Mouse (Mus musculus) neural tube, embryonic 11.5 days (tissue): ENCODE data around the gene Brsk1. TPM values are rescaled to one million over a fixed set of nuclear protein-coding genes. Genes with fewer than 3 reads are reported as not detected.

Experiments used
- ATAC-seq: fragments of 200-750 bp; cut with Nextera tagmentation; 2 replicates; pipeline ENCODE4 v1.8.0; 2017; ENCODE audit warnings: moderate number of reproducible peaks, mild to moderate bottlenecking, moderate TSS enrichment, moderate library complexity; ENCODE audit not compliant: insufficient read depth, low FRiP score, low TSS enrichment
- DNase-seq: peaks from one replicate; pipeline ENCODE4 v3.0.0-alpha.2; 2015; ENCODE audit warnings: low spot score
- H3K27ac ChIP-seq: fragments of 300-500 bp; sonication (generic); 2 replicates; pipeline ENCODE4 v1.5.1; 2014; ENCODE audit warnings: low read depth, mild to moderate bottlenecking, low read length
- H3K27me3 ChIP-seq: fragments of 300-500 bp; sonication (generic); 2 replicates; pipeline ENCODE4 v1.6.1; 2014; ENCODE audit warnings: mild to moderate bottlenecking, low read length, mixed read lengths; ENCODE audit not compliant: control insufficient read depth, insufficient read depth
- H3K36me3 ChIP-seq: fragments of 300-500 bp; sonication (generic); 2 replicates; pipeline ENCODE4 v1.6.1; 2014; ENCODE audit warnings: mild to moderate bottlenecking, low read length, moderate library complexity, mixed read lengths; ENCODE audit not compliant: control insufficient read depth, insufficient read depth
- H3K4me1 ChIP-seq: fragments of 300-500 bp; sonication (generic); 2 replicates; pipeline ENCODE4 v1.6.1; 2014; ENCODE audit warnings: low read length, mixed read lengths; ENCODE audit not compliant: control insufficient read depth, insufficient read depth
- H3K4me2 ChIP-seq: fragments of 300-500 bp; sonication (generic); 2 replicates; pipeline ENCODE4 v1.6.1; 2014; ENCODE audit warnings: low read depth, mild to moderate bottlenecking, moderate library complexity
- H3K4me3 ChIP-seq: fragments of 300-500 bp; sonication (generic); 2 replicates; pipeline ENCODE4 v1.5.1; 2014; ENCODE audit warnings: low read depth, low read length
- H3K9ac ChIP-seq: fragments of 300-500 bp; sonication (generic); 2 replicates; pipeline ENCODE4 v1.6.1; 2014; ENCODE audit warnings: mild to moderate bottlenecking, low read length
- H3K9me3 ChIP-seq: fragments of 300-500 bp; sonication (generic); 2 replicates; pipeline ENCODE4 v1.6.1; 2016; ENCODE audit warnings: low read length; ENCODE audit not compliant: control insufficient read depth
- WGBS: fragments of 180-500 bp; shearing (Covaris S2); extraction: QIAGEN DNeasy Blood & Tissue Kit; methylation state at CpG from one replicate; pipeline ENCODE4 v1.1.7; 2014; 5-methylcytosine and 5-hydroxymethylcytosine counted together
- polyA plus RNA-seq: library from polyadenylated mRNA; unstranded; fragments of >200 nt; fragmentation: Nextera tagmentation; extraction: Ambion mirVana; gene quantifications from 2 replicates; pipeline ENCODE4 v1.2.1, GENCODE M21; 2014

Brsk1 gene
- polyA plus RNA-seq, 1 experiment from 2014 or later = 3.4 TPM

GRCm38 (mm10) chr7:4658912-4659551, 31.4 kb upstream of the Brsk1 start, which contains the start of gene Ppp6r1:
Gene Ppp6r1 (minus strand): TSS chr7:4659019.
- H3K4me1 ChIP-seq = peaks cover 15% of the 10 kb centered on the region
- no peaks in the 10 kb centered on the region for H3K9me3 ChIP-seq
- under 1% methylated on average over 54 of the region's 54 CpGs for WGBS
- peak within 1 kb of the TSS; percentile 91 for H3K9ac ChIP-seq
- no peaks in the 10 kb centered on the region for H3K27me3 ChIP-seq
- peak within 1 kb of the TSS; percentile 85 for H3K4me3 ChIP-seq
- H3K4me2 ChIP-seq = peak within 1 kb of the TSS; percentile 58
- ATAC-seq (peak; percentile 97), DNase-seq (peak; percentile 98)
- H3K27ac ChIP-seq = peak within 1 kb of the TSS; percentile 93
- no peaks in the 10 kb centered on the region for H3K36me3 ChIP-seq

GRCm38 (mm10) chr7:4659911-4660443, 30.4 kb upstream of the Brsk1 start:
- DNase-seq (no peak), ATAC-seq (no peak)
- no peaks in the 10 kb centered on the region for H3K9me3 ChIP-seq
- peak overlapping the region; percentile 91 for H3K9ac ChIP-seq
- 69% methylated on average over 3 of the region's 3 CpGs for WGBS
- peak overlapping the region; percentile 93 for H3K27ac ChIP-seq
- H3K27me3 ChIP-seq = no peaks in the 10 kb centered on the region
- peak overlapping the region; percentile 85 for H3K4me3 ChIP-seq
- peaks cover 4% of the 10 kb centered on the region; the same call in 1 of the 2 replicates for H3K36me3 ChIP-seq
- peak overlapping the region; percentile 58 for H3K4me2 ChIP-seq
- peaks cover 15% of the 10 kb centered on the region for H3K4me1 ChIP-seq

GRCm38 (mm10) chr7:4663179-4663578, 27.2 kb upstream of the Brsk1 start:
- no peak overlapping the region for H3K4me2 ChIP-seq
- no peak overlapping the region for H3K9ac ChIP-seq
- no peaks in the 10 kb centered on the region for H3K27me3 ChIP-seq
- H3K4me1 ChIP-seq = 0 out of 2 replicates have a peak, but pooled peaks cover 3% of the 10 kb centered on the region
- no peak overlapping the region for H3K4me3 ChIP-seq
- 74% methylated on average over 8 of the region's 8 CpGs for WGBS
- no peak overlapping the region for H3K27ac ChIP-seq
- H3K36me3 ChIP-seq = peaks cover 4% of the 10 kb centered on the region; the same call in 1 of the 2 replicates
- no peak for DNase-seq
- no peak for ATAC-seq
- H3K9me3 ChIP-seq = no peaks in the 10 kb centered on the region

GRCm38 (mm10) chr7:4663742-4664141, 26.7 kb upstream of the Brsk1 start:
- Histone ChIP-seq H3K4me1 (0 out of 2 replicates have a peak, but pooled peaks cover 3% of the 10 kb centered on the region), H3K36me3 (peaks cover 4% of the 10 kb centered on the region), H3K9me3 (no peaks in the 10 kb centered on the region), H3K4me3 (no peak overlapping the region), H3K4me2 (no peak overlapping the region), H3K9ac (no peak overlapping the region), H3K27me3 (no peaks in the 10 kb centered on the region), H3K27ac (no peak overlapping the region)
- ATAC-seq (no peak), DNase-seq (no peak)
- 91% methylated on average over 2 of the region's 2 CpGs for WGBS

- Histone ChIP-seq H3K4me2 (no peak overlapping the region), H3K9me3 (no peaks in the 10 kb centered on the region), H3K4me3 (no peak overlapping the region), H3K9ac (no peak overlapping the region), H3K36me3 (peaks cover 7% of the 10 kb centered on the region), H3K27me3 (no peaks in the 10 kb centered on the region), H3K4me1 (no peaks in the 10 kb centered on the region), H3K27ac (no peak overlapping the region)
- DNase-seq = no peak
- no peak for ATAC-seq
- 94% methylated on average over 5 of the region's 5 CpGs for WGBS
Observed at GRCm38 (mm10) chr7:4666871-4667270, 23.5 kb upstream of the Brsk1 start.

GRCm38 (mm10) chr7:4668506-4668905, 21.9 kb upstream of the Brsk1 start:
- Histone ChIP-seq H3K4me3 (no peak overlapping the region), H3K4me1 (no peaks in the 10 kb centered on the region), H3K27me3 (no peaks in the 10 kb centered on the region), H3K9me3 (no peaks in the 10 kb centered on the region), H3K36me3 (peaks cover 7% of the 10 kb centered on the region), H3K9ac (no peak overlapping the region), H3K4me2 (no peak overlapping the region), H3K27ac (no peak overlapping the region)
- DNase-seq = no peak
- 93% methylated on average over 8 of the region's 8 CpGs for WGBS
- no peak for ATAC-seq

- H3K36me3 ChIP-seq = peaks cover 6% of the 10 kb centered on the region
- no peak overlapping the region for H3K4me2 ChIP-seq
- no peak overlapping the region for H3K27ac ChIP-seq
- no peak for ATAC-seq
- DNase-seq = no peak
- H3K4me1 ChIP-seq = no peaks in the 10 kb centered on the region
- no peak overlapping the region for H3K4me3 ChIP-seq
- no peaks in the 10 kb centered on the region for H3K9me3 ChIP-seq
- WGBS = 93% methylated on average over 9 of the region's 9 CpGs
- no peak overlapping the region for H3K9ac ChIP-seq
- no peaks in the 10 kb centered on the region for H3K27me3 ChIP-seq
Observed at GRCm38 (mm10) chr7:4669156-4669555, 21.2 kb upstream of the Brsk1 start.

GRCm38 (mm10) chr7:4670655-4671255, 19.6 kb upstream of the Brsk1 start:
- Histone ChIP-seq H3K4me2 (no peak overlapping the region), H3K9me3 (no peaks in the 10 kb centered on the region), H3K4me3 (no peak overlapping the region), H3K27me3 (no peaks in the 10 kb centered on the region), H3K27ac (no peak overlapping the region), H3K36me3 (peaks cover 6% of the 10 kb centered on the region), H3K9ac (no peak overlapping the region), H3K4me1 (no peaks in the 10 kb centered on the region)
- WGBS = 93% methylated on average over 8 of the region's 8 CpGs
- ATAC-seq (no peak), DNase-seq (no peak)

GRCm38 (mm10) chr7:4671956-4672355, 18.4 kb upstream of the Brsk1 start:
- peaks cover 6% of the 10 kb centered on the region for H3K36me3 ChIP-seq
- DNase-seq = peak; percentile 28
- no peak overlapping the region for H3K4me2 ChIP-seq
- no peak overlapping the region for H3K4me3 ChIP-seq
- 66% methylated on average over 4 of the region's 4 CpGs for WGBS
- 0 out of 2 replicates have a peak overlapping the region, but pooled peaks have one; percentile 20 for H3K27ac ChIP-seq
- H3K9me3 ChIP-seq = no peaks in the 10 kb centered on the region
- ATAC-seq = peak; percentile 95
- H3K27me3 ChIP-seq = no peaks in the 10 kb centered on the region
- H3K9ac ChIP-seq = no peak overlapping the region
- H3K4me1 ChIP-seq = no peaks in the 10 kb centered on the region
